Comparison of ENCODE assay signal across 16 mouse cellular contexts in genomic region chr9:116244619-116244899, GRCm38 (mm10).
A peak's percentile ranks its signal among the peaks of the same experiment; 100 is the strongest.
DNase-seq lines count a peak whose midpoint lies in the region; ATAC-seq and TF ChIP-seq lines count a peak whose summit lies in the region.
"Had no signal": no experiment of that assay in that cellular context is flagged by ENCODE, and none has a peak within 500 bp of the region (broad histone marks: within the 10 kb centered on the region; RNA-seq: fewer than 3 reads in every experiment).

No protein-coding gene starts in this region.

- no peak for DNase-seq in kidney, postnatal 25 days
- peak; percentile 58 for DNase-seq in CH12.LX (ENCODE audit: extremely low read depth)
- DNase-seq in layer of hippocampus, adult 8-10 months (ENCODE audit: low spot score in 2 of 2): no peak
- DNase-seq: adrenal gland, adult 2 months; adrenal gland, adult 8-10 months; adrenal gland, postnatal 10 days; adrenal gland, postnatal 14 days; adrenal gland, postnatal 25 days; B cell, adult 2 months; cerebellum, adult 11 months; cerebellum, adult 11-12 months; cerebellum, adult 18-20 months; cerebellum, adult 2 months had no signal

- WGBS in kidney, embryonic 15.5 days: 83% methylated on average over 1 of the region's 1 CpGs

- no peaks in the 10 kb centered on the region for H3K27me3 ChIP-seq in kidney, embryonic 15.5 days
- H3K27me3 ChIP-seq in CH12.LX (replicated peaks): no peaks in the 10 kb centered on the region
- H3K27me3 ChIP-seq: Patski had no signal

- no peak for TF ChIP-seq CTCF in CH12.LX (conservative IDR thresholded peaks at IDR 0.05 in 1 of 2, IDR thresholded peaks at IDR 0.05 in 1 of 2; ENCODE audit: low read depth in 2 of 2, low read length in 2 of 2)

- TF ChIP-seq EP300 in CH12.LX (IDR thresholded peaks at IDR 0.05; ENCODE audit: low read length): no peak

- in situ Hi-C loops in CH12.LX (cut with MboI; ENCODE audit: low pct_ligation_motif_present, low pct_unique_long_range_greater_than_20kb, low sequenced_read_pairs): loop anchor here (5.0 to 10.0 kb wide), 2 partner anchors 72 to 130 kb away; no protein-coding TSS in a partner anchor

- TF ChIP-seq RAD21 in CH12.LX (IDR thresholded peaks at IDR 0.05; ENCODE audit: low read depth, low read length): no peak

- H3K4me3 ChIP-seq in kidney, embryonic 15.5 days (replicated peaks): no peak overlapping the region
- H3K4me3 ChIP-seq in CH12.LX (replicated peaks in 1 of 3; ENCODE audit: low read depth in 2 of 3, low read length in 2 of 3, poor library complexity in 1 of 3): peak overlapping the region; percentile 55 to 77 (median 65)

- peak; percentile 48 for TF ChIP-seq POLR2A in CH12.LX (IDR thresholded peaks at IDR 0.05; ENCODE audit: low read depth, low read length)

- H3K4me1 ChIP-seq in kidney, embryonic 15.5 days: peaks cover 7% of the 10 kb centered on the region
- H3K4me1 ChIP-seq in CH12.LX (ENCODE audit: control insufficient read depth in 1 of 2, insufficient read depth in 2 of 2): peaks cover 19 to 46% of the 10 kb centered on the region in 2 experiments

- no peaks in the 10 kb centered on the region for H3K9me3 ChIP-seq in kidney, embryonic 15.5 days (replicated peaks)
- H3K9me3 ChIP-seq in CH12.LX (replicated peaks; ENCODE audit: low read length): peaks cover 10% of the 10 kb centered on the region

- no peak overlapping the region for H3K4me2 ChIP-seq in kidney, embryonic 15.5 days
- peak overlapping the region; percentile 69 for H3K4me2 ChIP-seq in CH12.LX (ENCODE audit: insufficient read depth, low read depth, poor library complexity, severe bottlenecking)

- 0 out of 2 replicates have a peak overlapping the region, but pooled peaks have one; percentile 18 for H3K27ac ChIP-seq in kidney, embryonic 15.5 days
- peak overlapping the region; percentile 99 for H3K27ac ChIP-seq in CH12.LX (ENCODE audit: insufficient read depth, low read depth)

- no peak for ATAC-seq in kidney, embryonic 15.5 days (replicated peaks; ENCODE audit: low FRiP score)
- ATAC-seq: Patski had no signal

- H3K36me3 ChIP-seq in kidney, embryonic 15.5 days: no peaks in the 10 kb centered on the region
- H3K36me3 ChIP-seq in CH12.LX (replicated peaks in 1 of 2; ENCODE audit: control insufficient read depth in 1 of 2, insufficient read depth in 1 of 2, low read length in 1 of 2): peaks cover 15 to 35% of the 10 kb centered on the region in 2 experiments
- H3K36me3 ChIP-seq: G1E had no signal

- peaks cover 16% of the 10 kb centered on the region for H3K79me2 ChIP-seq in CH12.LX (replicated peaks; ENCODE audit: control insufficient read depth, extremely low read depth, insufficient read depth, poor library complexity, severe bottlenecking)

- dilution Hi-C loops in CH12.LX (cut with MboI; ENCODE audit: extremely low pct_ligation_motif_present, extremely low pct_unique_long_range_greater_than_20kb, low sequenced_read_pairs): no loop called here

- H3K9ac ChIP-seq in kidney, embryonic 15.5 days: no peak overlapping the region
- H3K9ac ChIP-seq in CH12.LX (ENCODE audit: insufficient read depth, low read depth): peak overlapping the region; percentile 97

TF ChIP-seq in CH12.LX, 34 proteins besides CTCF, POLR2A, EP300 and RAD21:
- 0 out of 2 replicates have a peak, but pooled peaks have one; percentile 36 for TF ChIP-seq TBP (conservative IDR thresholded peaks at IDR 0.05; ENCODE audit: low read depth, low read length)
- no peak for TF ChIP-seq CHD1 (IDR thresholded peaks at IDR 0.05; ENCODE audit: low read depth, low read length)
- no peak for TF ChIP-seq USF2 (conservative IDR thresholded peaks at IDR 0.05; ENCODE audit: low read depth, low read length)
- TF ChIP-seq E2F4 (IDR thresholded peaks at IDR 0.05; ENCODE audit: insufficient replicate concordance, low read depth, low read length): 0 out of 2 replicates have a peak, but pooled peaks have one; percentile 10
- TF ChIP-seq NELFE (IDR thresholded peaks at IDR 0.05; ENCODE audit: low read depth, low read length): no peak
- 0 out of 2 replicates have a peak, but pooled peaks have one; percentile 4 for TF ChIP-seq MYC (IDR thresholded peaks at IDR 0.05; ENCODE audit: low read depth, low read length)
- TF ChIP-seq TCF12 (IDR thresholded peaks at IDR 0.05; ENCODE audit: low read depth, low read length): 0 out of 2 replicates have a peak, but pooled peaks have one; percentile 18
- TF ChIP-seq RCOR1 (conservative IDR thresholded peaks at IDR 0.05; ENCODE audit: low read depth, low read length): no peak
- no peak for TF ChIP-seq ZNF384 (IDR thresholded peaks at IDR 0.05; ENCODE audit: low read depth, low read length)
- TF ChIP-seq MAX (IDR thresholded peaks at IDR 0.05; ENCODE audit: low read length): no peak
- no peak for TF ChIP-seq ZKSCAN1 (IDR thresholded peaks at IDR 0.05; ENCODE audit: borderline replicate concordance, low read depth, low read length)
- TF ChIP-seq USF1 (IDR thresholded peaks at IDR 0.05; ENCODE audit: low read depth, low read length): no peak
- no peak for TF ChIP-seq PAX5 (IDR thresholded peaks at IDR 0.05; ENCODE audit: low read length)
- TF ChIP-seq JUN (IDR thresholded peaks at IDR 0.05; ENCODE audit: insufficient read depth, low read depth, low read length): no peak
- no peak for TF ChIP-seq MAZ (IDR thresholded peaks at IDR 0.05; ENCODE audit: low read depth, low read length)
- TF ChIP-seq POLR2AphosphoS2 (IDR thresholded peaks at IDR 0.05; ENCODE audit: low read depth, low read length): no peak; the same call in 1 of the 2 replicates
- no peak for TF ChIP-seq JUND (conservative IDR thresholded peaks at IDR 0.05; ENCODE audit: low read depth, low read length)
- TF ChIP-seq CHD2 (IDR thresholded peaks at IDR 0.05; ENCODE audit: low read length): no peak
- TF ChIP-seq SIN3A (IDR thresholded peaks at IDR 0.05; ENCODE audit: low read length): peak; percentile 12; the same call in 1 of the 2 replicates
- TF ChIP-seq MEF2A (IDR thresholded peaks at IDR 0.05; ENCODE audit: borderline replicate concordance, low read depth, low read length): no peak; the same call in 1 of the 2 replicates
- TF ChIP-seq IRF4 (IDR thresholded peaks at IDR 0.05; ENCODE audit: low read depth, low read length): no peak
- no peak for TF ChIP-seq MXI1 (IDR thresholded peaks at IDR 0.05; ENCODE audit: low read depth, low read length)
- TF ChIP-seq UBTF (IDR thresholded peaks at IDR 0.05; ENCODE audit: low read depth, low read length): no peak
- TF ChIP-seq ETS1 (conservative IDR thresholded peaks at IDR 0.05; ENCODE audit: low read depth, low read length): 0 out of 2 replicates have a peak, but pooled peaks have one; percentile 1
- no peak for TF ChIP-seq ZC3H11A (IDR thresholded peaks at IDR 0.05; ENCODE audit: low read depth, low read length)
- TF ChIP-seq NRF1 (IDR thresholded peaks at IDR 0.05; ENCODE audit: low read depth, low read length): no peak
- no peak for TF ChIP-seq SMC3 (IDR thresholded peaks at IDR 0.05; ENCODE audit: low read depth, low read length)
- TF ChIP-seq MAFK (IDR thresholded peaks at IDR 0.05; ENCODE audit: insufficient replicate concordance, low read length): no peak
- TF ChIP-seq GABPA (IDR thresholded peaks at IDR 0.05; ENCODE audit: insufficient replicate concordance, low read depth, low read length): no peak
- TF ChIP-seq ZMIZ1 (IDR thresholded peaks at IDR 0.05; ENCODE audit: low read depth, low read length): peak; percentile 72; the same call in 1 of the 2 replicates
- TF ChIP-seq ELF1 (IDR thresholded peaks at IDR 0.05; ENCODE audit: low read depth, low read length): 0 out of 2 replicates have a peak, but pooled peaks have one; percentile 34
- TF ChIP-seq HCFC1 (IDR thresholded peaks at IDR 0.05; ENCODE audit: low read depth, low read length): peak; percentile 42; the same call in 1 of the 2 replicates
- TF ChIP-seq KAT2A (IDR thresholded peaks at IDR 0.05; ENCODE audit: insufficient replicate concordance, low read length): no peak
